Mouse (Mus musculus) kidney, adult 2 months (tissue): ENCODE measurements around the gene Msrb2. TPM values are rescaled to one million over a fixed set of nuclear protein-coding genes. Genes with fewer than 3 reads are reported as not detected.

Source experiments
- DNase-seq: peaks from one replicate; pipeline ENCODE4 v3.0.0; 2021
- H3K27ac ChIP-seq: fragments of 200-500 bp; 2 replicates; pipeline ENCODE4 v1.5.1; 2012; ENCODE audit warnings: low read depth, low read length, control low read depth, inconsistent platforms; ENCODE audit not compliant: insufficient read depth
- H3K27me3 ChIP-seq: fragments of 200-500 bp; replicated peaks from 2 replicates; pipeline ENCODE4 v1.6.1; 2012; ENCODE audit warnings: mild to moderate bottlenecking, moderate library complexity, low read length, inconsistent platforms; ENCODE audit not compliant: control insufficient read depth, insufficient read depth
- H3K36me3 ChIP-seq: fragments of 200-500 bp; 2 replicates; pipeline ENCODE4 v1.6.1; 2012; ENCODE audit warnings: mild to moderate bottlenecking, moderate library complexity, low read length, inconsistent platforms; ENCODE audit not compliant: control insufficient read depth, insufficient read depth
- H3K4me1 ChIP-seq: fragments of 200-500 bp; 2 replicates; pipeline ENCODE4 v1.6.1; 2011; ENCODE audit warnings: low read length; ENCODE audit not compliant: control insufficient read depth, insufficient read depth
- H3K4me3 ChIP-seq: fragments of 200-500 bp; 2 replicates; pipeline ENCODE4 v1.5.1; 2011; ENCODE audit warnings: mild to moderate bottlenecking, low read depth, low read length, control low read depth; ENCODE audit not compliant: insufficient read depth
- CTCF ChIP-seq: fragments of 200-500 bp; conservative IDR thresholded peaks from 2 replicates; pipeline ENCODE4 v1.5.1; 2011; ENCODE audit warnings: low read depth, mild to moderate bottlenecking, control low read depth, low read length, moderate library complexity, mixed read lengths; ENCODE audit not compliant: insufficient read depth, insufficient read length
- POLR2A ChIP-seq: fragments of 200-500 bp; IDR thresholded peaks from one replicate; pipeline ENCODE4 v1.6.1; 2011; ENCODE audit warnings: low read depth, low read length, control low read depth
- WGBS: fragments of 180-500 bp; shearing (Covaris S2); methylation state at CpG from one replicate; pipeline ENCODE4 v1.1.7; 2018; 5-methylcytosine and 5-hydroxymethylcytosine counted together
- polyA plus RNA-seq: library from polyadenylated mRNA; depleted of rRNA; stranded (reverse); fragments of >200 nt; gene quantifications from 2 replicates; pipeline ENCODE4 v1.2.3, GENCODE M21; 2012; rRNA removed

The Msrb2 gene
- polyA plus RNA-seq, 1 experiment: 48.6 TPM

DNA sequence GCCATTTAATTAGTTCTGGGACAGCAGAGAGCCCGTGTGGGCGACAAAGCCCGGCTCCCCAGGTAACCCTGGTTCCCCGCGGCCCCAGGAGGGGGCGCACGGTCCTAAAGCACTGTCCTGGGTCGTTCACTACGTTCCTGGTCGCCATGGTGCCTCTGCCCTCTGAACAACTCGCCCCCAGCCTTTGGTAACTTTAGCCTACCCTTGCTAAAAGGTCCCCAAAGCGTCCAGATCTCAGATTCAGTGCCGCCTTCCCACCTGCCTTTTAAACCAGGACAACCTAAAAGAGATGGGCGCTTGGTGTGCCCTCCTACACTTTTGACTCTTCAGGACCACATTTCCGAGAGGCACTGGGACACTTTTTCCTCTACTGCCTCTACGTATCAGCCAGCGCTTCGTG, 59.9 kb downstream of the Msrb2 start:
- 3% methylated on average over 18 of the region's 18 CpGs for WGBS
- Histone ChIP-seq H3K27me3 (peaks cover 3% of the 10 kb centered on the region; the same call in 1 of the 2 replicates), H3K4me3 (no peak overlapping the region), H3K36me3 (no peaks in the 10 kb centered on the region), H3K27ac (no peak overlapping the region), H3K4me1 (no peaks in the 10 kb centered on the region)
- no peak for DNase-seq
- TF ChIP-seq POLR2A: no peak
- TF ChIP-seq CTCF: no peak

DNA sequence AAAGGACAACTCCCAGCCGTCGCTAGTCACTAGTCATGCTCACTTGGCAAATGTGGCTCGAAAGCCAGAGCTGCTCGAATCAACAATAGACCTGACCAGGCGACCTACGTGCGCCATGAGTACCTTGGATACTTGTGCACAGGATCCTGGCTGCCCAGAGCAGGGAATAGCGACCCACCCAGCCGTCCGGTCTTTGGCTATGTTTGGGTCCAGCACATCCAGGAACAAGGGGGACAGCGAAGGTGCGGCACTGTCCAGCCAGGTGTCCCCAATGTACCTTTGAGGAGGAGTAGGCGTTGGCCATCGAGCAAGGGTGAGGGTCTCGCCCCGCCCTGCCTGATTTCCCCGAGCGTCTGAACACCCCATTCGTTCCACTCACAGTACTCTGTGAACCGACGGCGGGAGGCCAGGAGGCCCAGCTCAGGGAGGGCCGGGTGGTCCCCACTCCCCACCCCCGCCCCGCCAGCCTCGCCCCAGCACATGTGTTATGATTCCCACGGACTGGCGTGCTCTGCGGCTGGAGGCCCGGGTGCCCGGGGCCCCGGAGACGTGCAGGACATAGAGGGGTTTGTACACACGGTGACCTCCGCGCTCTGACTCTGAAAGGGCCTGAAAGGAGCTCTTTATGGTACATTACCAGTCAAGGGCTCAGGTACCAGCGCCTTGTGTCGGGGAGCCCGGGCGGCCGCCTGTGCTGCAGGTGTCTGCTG, 60.5 kb downstream of the Msrb2 start:
- Histone ChIP-seq H3K36me3 (no peaks in the 10 kb centered on the region), H3K27ac (no peak overlapping the region), H3K27me3 (peaks cover 3% of the 10 kb centered on the region; the same call in 1 of the 2 replicates), H3K4me1 (no peaks in the 10 kb centered on the region), H3K4me3 (no peak overlapping the region)
- DNase-seq: no peak
- TF ChIP-seq CTCF: no peak
- WGBS: 3% methylated on average over 41 of the region's 41 CpGs

DNA sequence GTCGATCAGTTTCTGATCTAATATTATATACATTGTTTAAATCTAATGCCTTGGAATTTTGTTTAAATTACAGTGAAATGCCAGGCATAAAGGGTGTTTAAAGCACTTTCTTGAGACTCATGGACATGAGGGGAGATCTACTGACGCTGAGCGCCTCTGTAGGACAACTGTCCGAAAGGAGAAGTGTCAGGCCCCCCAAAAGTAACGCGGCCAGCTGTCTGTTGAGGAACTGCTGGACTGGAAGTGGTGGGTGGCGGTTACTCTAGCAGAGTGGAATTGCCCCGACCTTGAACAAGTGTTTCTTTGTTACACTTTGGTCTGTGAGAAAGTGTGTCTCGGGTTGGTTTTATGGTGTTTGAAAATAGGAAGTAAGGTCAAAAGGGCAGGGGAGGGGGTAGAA, 73.1 kb downstream of the Msrb2 start:
- no peak overlapping the region for H3K4me3 ChIP-seq
- H3K27ac ChIP-seq: no peak overlapping the region
- no peak for DNase-seq
- peaks cover 2% of the 10 kb centered on the region; the same call in 1 of the 2 replicates for H3K27me3 ChIP-seq
- H3K4me1 ChIP-seq: no peaks in the 10 kb centered on the region
- 6% methylated on average over 9 of the region's 9 CpGs for WGBS
- TF ChIP-seq POLR2A (no peak), CTCF (no peak)
- no peaks in the 10 kb centered on the region for H3K36me3 ChIP-seq

Other genes starting within 250 kb of the Msrb2 start
- 0.08 and 0.10 TPM in 2 replicates for gene Armc3, start 172.1 kb upstream of the Msrb2 start, polyA plus RNA-seq
- not detected in 2 replicates for gene Ptf1a, start 74.2 kb downstream of the Msrb2 start, polyA plus RNA-seq
- not detected in 2 replicates for gene 4921504E06Rik, start 182.5 kb downstream of the Msrb2 start, polyA plus RNA-seq